Mouse (Mus musculus) layer of hippocampus, adult 2 months (tissue): ENCODE measurements at regions not wholly inside any gene's neighbourhood (a gene's known extent, or its start where the extent isn't known, plus 50 kb on each side); places are given as distances from the start of the nearest gene placed in this dataset.

ENCODE experiments used
- DNase-seq, 2 experiments: peaks; one replicate each; pipeline ENCODE4 v3.0.0; 2022; ENCODE audit warnings: low spot score in 2 of 2
- H3K27ac ChIP-seq: fragments of 200-600 bp; 2 replicates; pipeline ENCODE4 v1.8.1; 2022
- H3K4me3 ChIP-seq: fragments of 200-600 bp; 2 replicates; pipeline ENCODE4 v1.8.1; 2022; ENCODE audit warnings: mild to moderate bottlenecking
- CTCF ChIP-seq: fragments of 200-600 bp; conservative IDR thresholded peaks from 2 replicates; pipeline ENCODE4 v1.8.1; 2022; ENCODE audit warnings: antibody characterized with exemption, mild to moderate bottlenecking, moderate library complexity

- H3K27ac ChIP-seq: no peak overlapping the region
- peak; percentile 69 for TF ChIP-seq CTCF
- no peak for DNase-seq
- no peak overlapping the region for H3K4me3 ChIP-seq
Observed at GRCm38 (mm10) chrX:96876239-96876638, 163.0 kb downstream of the Gpr165 start.

DNA sequence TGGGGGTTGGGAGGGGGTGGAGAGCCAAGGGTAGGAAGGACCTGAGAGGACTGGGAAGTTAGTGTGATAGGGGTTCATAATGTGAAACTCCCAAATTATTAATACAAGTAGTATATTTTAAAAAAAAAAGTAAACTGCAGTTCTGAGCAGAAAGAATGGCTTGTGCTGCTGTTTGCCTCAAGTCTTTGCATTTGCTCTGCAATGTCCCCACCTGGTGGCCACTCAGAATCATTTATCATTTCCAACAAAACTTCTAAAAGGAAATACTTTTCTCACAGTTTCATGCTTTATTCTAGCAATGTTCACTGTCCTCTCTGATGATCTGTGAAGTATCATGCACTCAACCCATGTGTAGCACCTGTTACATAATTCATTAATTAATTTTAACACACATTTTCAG is 165.5 kb downstream of the Gpr165 start:
- DNase-seq: peak; percentile 2 to 13
- no peak overlapping the region for H3K4me3 ChIP-seq
- peak; percentile 77 for TF ChIP-seq CTCF
- no peak overlapping the region for H3K27ac ChIP-seq

DNA sequence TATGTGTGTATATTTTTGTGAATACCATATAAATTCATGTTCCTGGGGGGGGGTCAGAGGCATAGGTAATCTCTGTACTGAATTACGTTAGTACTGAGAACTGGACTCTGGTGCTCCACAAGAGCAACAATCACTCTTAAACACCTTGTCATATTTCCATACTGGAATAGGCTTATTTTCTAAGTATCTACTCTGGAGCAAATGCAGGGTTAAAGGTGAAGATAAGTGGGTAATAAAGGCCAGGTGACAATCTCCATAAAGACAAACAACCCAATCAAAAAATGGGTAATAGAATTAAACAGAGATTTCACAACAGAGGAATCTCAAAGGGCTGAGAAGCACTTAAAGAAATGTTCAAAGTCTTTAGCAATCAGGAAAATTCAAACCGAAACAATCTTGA is 165.9 kb downstream of the Gpr165 start:
- TF ChIP-seq CTCF: no peak
- Histone ChIP-seq H3K27ac (no peak overlapping the region), H3K4me3 (no peak overlapping the region)
- no peak for DNase-seq

GRCm38 (mm10) chrX:96900636-96901035 is 171.8 kb upstream of the Pgr15l start:
- Histone ChIP-seq H3K4me3 (no peak overlapping the region), H3K27ac (no peak overlapping the region)
- no peak for DNase-seq
- TF ChIP-seq CTCF: peak; percentile 75
